Mouse (Mus musculus) CH12.LX (cell line): Measurements from ENCODE around the gene Clec11a. TPM values are rescaled to one million over a fixed set of nuclear protein-coding genes. Genes with fewer than 3 reads are reported as not detected.

Experiments used
- DNase-seq: peaks from one replicate; pipeline ENCODE4 v3.0.0-alpha.2; 2013; ENCODE audit errors: extremely low read depth
- H3K27ac ChIP-seq: 2 replicates; pipeline ENCODE4 v1.5.1; 2012; ENCODE audit warnings: low read depth, mild to moderate bottlenecking, control low read depth, moderate library complexity; ENCODE audit not compliant: insufficient read depth
- H3K27me3 ChIP-seq: replicated peaks from 2 replicates; pipeline ENCODE3; 2012; ENCODE audit warnings: inconsistent platforms
- H3K36me3 ChIP-seq, 2 experiments: replicated peaks in 1 of 2; 2 replicates each; pipeline versions ENCODE3 to v1.6.1; 2012; ENCODE audit warnings: inconsistent platforms in 1 of 2, low read length in 1 of 2, mild to moderate bottlenecking in 1 of 2, mixed read lengths in 1 of 2, moderate library complexity in 1 of 2; ENCODE audit not compliant: control insufficient read depth in 1 of 2, insufficient read depth in 1 of 2
- H3K4me1 ChIP-seq, 2 experiments: 2 replicates each; pipeline ENCODE4 v1.6.1; 2012; ENCODE audit warnings: inconsistent platforms in 1 of 2, moderate library complexity in 1 of 2; ENCODE audit not compliant: insufficient read depth in 2 of 2, control insufficient read depth in 1 of 2
- H3K4me2 ChIP-seq: 2 replicates; pipeline ENCODE4 v1.6.1; 2012; ENCODE audit warnings: low read depth, mild to moderate bottlenecking, control low read depth; ENCODE audit not compliant: poor library complexity, insufficient read depth, severe bottlenecking
- H3K4me3 ChIP-seq, 3 experiments: fragments of 150-350 bp in 1 of 3; sonication (generic) in 1 of 3; replicated peaks in 1 of 3; 2 replicates each; pipeline versions ENCODE3 to v1.5.1; 2011 to 2012; ENCODE audit warnings: low read depth in 2 of 3, low read length in 2 of 3, mild to moderate bottlenecking in 2 of 3, moderate library complexity in 2 of 3, control low read depth in 1 of 3, improper control_type of control experiment in 1 of 3, inconsistent platforms in 1 of 3, mixed read lengths in 1 of 3; ENCODE audit not compliant: poor library complexity in 1 of 3
- H3K79me2 ChIP-seq: replicated peaks from 2 replicates; pipeline ENCODE4 v1.6.1; 2012; ENCODE audit warnings: mild to moderate bottlenecking, moderate library complexity; ENCODE audit not compliant: control insufficient read depth, poor library complexity, insufficient read depth, severe bottlenecking; ENCODE audit errors: extremely low read depth
- H3K9ac ChIP-seq: 2 replicates; pipeline ENCODE4 v1.6.1; 2012; ENCODE audit warnings: low read depth, mild to moderate bottlenecking, control low read depth, moderate library complexity; ENCODE audit not compliant: insufficient read depth
- H3K9me3 ChIP-seq: replicated peaks from 2 replicates; pipeline ENCODE3; 2012; ENCODE audit warnings: low read length, inconsistent platforms, mixed read lengths
- CTCF ChIP-seq, 2 experiments: IDR thresholded peaks in 1 of 2; conservative IDR thresholded peaks in 1 of 2; 2 replicates each; pipeline ENCODE4 v1.5.1; 2011 to 2012; ENCODE audit warnings: low read depth in 2 of 2, low read length in 2 of 2, improper control_type of control experiment in 1 of 2, inconsistent platforms in 1 of 2, mild to moderate bottlenecking in 1 of 2, moderate library complexity in 1 of 2
- EP300 ChIP-seq: IDR thresholded peaks from 2 replicates; pipeline ENCODE4 v1.6.1; 2011; ENCODE audit warnings: low read length, improper control_type of control experiment
- GABPA ChIP-seq: IDR thresholded peaks from 2 replicates; pipeline ENCODE4 v1.6.1; 2012; ENCODE audit warnings: low read depth, low read length, improper control_type of control experiment, inconsistent platforms; ENCODE audit not compliant: insufficient replicate concordance
- HCFC1 ChIP-seq: IDR thresholded peaks from 2 replicates; pipeline ENCODE4 v1.6.1; 2012; ENCODE audit warnings: low read depth, mild to moderate bottlenecking, inconsistent platforms, low read length, improper control_type of control experiment
- JUND ChIP-seq: conservative IDR thresholded peaks from 2 replicates; pipeline ENCODE4 v1.6.1; 2011; ENCODE audit warnings: low read depth, low read length, improper control_type of control experiment
- KAT2A ChIP-seq: IDR thresholded peaks from 2 replicates; pipeline ENCODE4 v1.6.1; 2012; ENCODE audit warnings: low read length, improper control_type of control experiment, inconsistent platforms; ENCODE audit not compliant: insufficient replicate concordance
- MAFK ChIP-seq: IDR thresholded peaks from 2 replicates; pipeline ENCODE4 v1.6.1; 2011; ENCODE audit warnings: low read length, improper control_type of control experiment; ENCODE audit not compliant: insufficient replicate concordance
- MAX ChIP-seq: IDR thresholded peaks from 2 replicates; pipeline ENCODE4 v1.6.1; 2011; ENCODE audit warnings: low read length, improper control_type of control experiment
- MAZ ChIP-seq: IDR thresholded peaks from 2 replicates; pipeline ENCODE4 v1.6.1; 2012; ENCODE audit warnings: low read depth, mild to moderate bottlenecking, inconsistent platforms, low read length, improper control_type of control experiment, moderate library complexity
- MEF2A ChIP-seq: IDR thresholded peaks from 2 replicates; pipeline ENCODE4 v1.6.1; 2014; ENCODE audit warnings: low read depth, mild to moderate bottlenecking, inconsistent platforms, low read length, improper control_type of control experiment, borderline replicate concordance
- MXI1 ChIP-seq: IDR thresholded peaks from 2 replicates; pipeline ENCODE4 v1.6.1; 2011; ENCODE audit warnings: mild to moderate bottlenecking, low read depth, low read length, improper control_type of control experiment
- MYC ChIP-seq: IDR thresholded peaks from 2 replicates; pipeline ENCODE4 v1.6.1; 2011; ENCODE audit warnings: low read depth, mild to moderate bottlenecking, improper control_type of control experiment, low read length
- NRF1 ChIP-seq: IDR thresholded peaks from 2 replicates; pipeline ENCODE4 v1.6.1; 2014; ENCODE audit warnings: low read depth, mild to moderate bottlenecking, inconsistent platforms, low read length, improper control_type of control experiment, moderate library complexity
- PAX5 ChIP-seq: IDR thresholded peaks from 2 replicates; pipeline ENCODE4 v1.6.1; 2012; ENCODE audit warnings: low read length, inconsistent platforms, mixed read lengths
- POLR2A ChIP-seq: IDR thresholded peaks from 2 replicates; pipeline ENCODE4 v1.6.1; 2011; ENCODE audit warnings: low read depth, mild to moderate bottlenecking, improper control_type of control experiment, low read length
- POLR2AphosphoS2 ChIP-seq: IDR thresholded peaks from 2 replicates; pipeline ENCODE4 v1.6.1; 2011; ENCODE audit warnings: low read depth, low read length, improper control_type of control experiment
- RAD21 ChIP-seq: IDR thresholded peaks from 2 replicates; pipeline ENCODE4 v1.6.1; 2011; ENCODE audit warnings: low read depth, mild to moderate bottlenecking, low read length, improper control_type of control experiment, moderate library complexity
- RCOR1 ChIP-seq: conservative IDR thresholded peaks from 2 replicates; pipeline ENCODE4 v1.6.1; 2012; ENCODE audit warnings: low read depth, mild to moderate bottlenecking, inconsistent platforms, low read length, improper control_type of control experiment
- SIN3A ChIP-seq: IDR thresholded peaks from 2 replicates; pipeline ENCODE4 v1.6.1; 2012; ENCODE audit warnings: low read length, improper control_type of control experiment, inconsistent platforms
- UBTF ChIP-seq: IDR thresholded peaks from 2 replicates; pipeline ENCODE4 v1.6.1; 2012; ENCODE audit warnings: low read depth, mild to moderate bottlenecking, inconsistent platforms, low read length, improper control_type of control experiment, moderate library complexity
- USF1 ChIP-seq: IDR thresholded peaks from 2 replicates; pipeline ENCODE4 v1.6.1; 2014; ENCODE audit warnings: low read depth, mild to moderate bottlenecking, inconsistent platforms, low read length, improper control_type of control experiment
- ZKSCAN1 ChIP-seq: IDR thresholded peaks from 2 replicates; pipeline ENCODE4 v1.6.1; 2012; ENCODE audit warnings: low read depth, inconsistent platforms, low read length, improper control_type of control experiment, borderline replicate concordance
- ZNF384 ChIP-seq: IDR thresholded peaks from 2 replicates; pipeline ENCODE4 v1.6.1; 2012; ENCODE audit warnings: low read depth, low read length, improper control_type of control experiment, inconsistent platforms
- dilution Hi-C: fragments of 300-500 bp; cut with MboI; formaldehyde crosslinking; loops from 2 replicates; pipeline ENCODE4 v1.14.3; 2020; ENCODE audit warnings: low sequenced_read_pairs; ENCODE audit not compliant: extremely low pct_unique_long_range_greater_than_20kb, extremely low pct_ligation_motif_present
- in situ Hi-C: fragments of 300-500 bp; cut with MboI; formaldehyde crosslinking; loops from 3 replicates; pipeline ENCODE4 v1.14.3; 2019; ENCODE audit warnings: low sequenced_read_pairs, low pct_ligation_motif_present, low pct_unique_long_range_greater_than_20kb, mixed read lengths
- polyA plus RNA-seq: library from polyadenylated mRNA; unstranded; fragments of >175 nt; gene quantifications from 2 replicates; pipeline ENCODE4 v1.2.1, GENCODE M21; 2012; ENCODE audit warnings: low read depth; ENCODE audit not compliant: insufficient read length
- total RNA-seq, 2 experiments: library from RNA; depleted of rRNA; stranded (reverse); fragments of 300-350 nt in 1 of 2; fragments of >200 nt in 1 of 2; gene quantifications; 2 replicates each; pipeline ENCODE4 v1.2.3; 2012 to 2014

Clec11a gene
- total and polyA plus RNA-seq, 3 experiments = 0.46 to 0.89 (median 0.53) TPM

DNA sequence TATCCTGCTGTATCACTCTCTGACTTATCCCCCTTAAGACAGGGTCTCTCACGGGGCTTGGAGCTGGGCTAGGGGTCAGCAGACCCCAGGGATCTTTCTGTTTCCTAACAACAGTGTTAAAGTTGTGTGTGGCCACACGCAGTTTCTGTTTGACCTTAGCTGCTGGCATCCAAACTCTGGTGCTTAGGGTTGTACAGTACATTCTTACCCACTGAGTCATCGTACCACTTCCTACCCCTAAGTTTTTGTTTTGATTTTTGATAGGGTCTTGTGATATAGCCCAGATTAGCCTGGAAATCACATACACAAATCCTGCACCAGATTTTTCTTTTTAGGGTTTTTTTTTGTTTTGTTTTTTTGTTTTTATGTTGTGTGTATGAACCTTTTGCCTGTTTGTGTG lies 25.6 kb upstream of the Clec11a start:
- Histone ChIP-seq H3K79me2 (no peaks in the 10 kb centered on the region), H3K9ac (no peak overlapping the region), H3K4me2 (no peak overlapping the region)
- TF ChIP-seq MAX (no peak), ZNF384 (no peak), UBTF (no peak), JUND (no peak)
- TF ChIP-seq, all 38 proteins: peak for 0
- no peak for DNase-seq
- H3K36me3 ChIP-seq = no peaks in the 10 kb centered on the region
- dilution Hi-C loops (no loop called here), in situ Hi-C loops (no loop called here)
- peaks cover 75% of the 10 kb centered on the region for H3K27me3 ChIP-seq
- no peak overlapping the region for H3K4me3 ChIP-seq
- peaks cover 2% of the 10 kb centered on the region for H3K9me3 ChIP-seq
- H3K4me1 ChIP-seq = no peaks in the 10 kb centered on the region
- H3K27ac ChIP-seq = no peak overlapping the region

DNA sequence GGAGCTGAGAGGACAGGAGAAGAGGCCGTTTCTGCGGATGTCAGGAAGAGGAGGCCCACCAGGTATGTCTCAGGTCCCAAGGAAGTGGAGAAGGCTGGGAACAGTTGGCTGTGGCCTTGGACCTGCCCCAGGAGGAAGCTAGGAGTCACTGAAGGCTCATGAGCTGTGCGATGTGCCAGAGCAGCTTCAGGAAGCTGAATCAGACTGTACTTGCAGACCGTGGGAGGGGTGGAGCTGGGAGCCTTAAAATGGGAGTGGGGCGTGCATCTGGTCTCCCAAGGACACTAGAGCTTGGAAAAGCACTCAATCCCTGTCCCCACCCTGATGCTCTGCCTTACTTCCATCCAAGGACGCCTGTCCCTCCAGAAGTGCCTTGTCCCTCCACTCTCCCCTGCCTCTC lies 19.9 kb upstream of the Clec11a start:
- no peaks in the 10 kb centered on the region for H3K36me3 ChIP-seq
- in situ Hi-C loops = no loop called here
- H3K27me3 ChIP-seq = peaks cover 92% of the 10 kb centered on the region
- no peak for TF ChIP-seq UBTF
- no peak for TF ChIP-seq KAT2A
- no peak for TF ChIP-seq CTCF (conservative IDR thresholded peaks at IDR 0.05 in 1 of 2, IDR thresholded peaks at IDR 0.05 in 1 of 2; ENCODE audit: low read depth in 2 of 2, low read length in 2 of 2)
- TF ChIP-seq PAX5 = no peak
- TF ChIP-seq, all 38 proteins: peak for 0
- H3K27ac ChIP-seq = no peak overlapping the region
- no peak overlapping the region for H3K4me3 ChIP-seq
- no peak overlapping the region for H3K4me2 ChIP-seq
- DNase-seq = no peak
- H3K79me2 ChIP-seq = no peaks in the 10 kb centered on the region
- no peak overlapping the region for H3K9ac ChIP-seq
- H3K9me3 ChIP-seq = no peaks in the 10 kb centered on the region
- dilution Hi-C loops = no loop called here
- no peaks in the 10 kb centered on the region for H3K4me1 ChIP-seq

DNA sequence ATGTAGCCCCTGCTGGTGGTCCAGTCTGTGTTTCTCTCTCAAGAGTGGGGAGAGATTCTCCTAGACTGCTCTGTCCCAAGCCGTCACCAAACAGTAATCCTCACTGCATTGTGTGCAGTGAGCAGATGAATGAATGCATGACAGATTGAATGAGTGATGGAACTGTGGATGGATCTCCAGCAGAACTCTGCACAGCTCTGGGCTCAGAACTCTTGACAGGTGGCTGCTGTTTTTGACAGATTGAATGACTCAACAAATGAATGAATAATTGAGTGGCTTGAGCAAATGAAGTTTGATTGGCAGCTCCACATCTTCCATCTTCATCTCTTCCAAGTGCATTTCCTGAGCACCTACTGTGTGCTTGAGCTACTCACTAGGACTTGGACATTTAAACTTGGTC lies 15.6 kb upstream of the Clec11a start:
- in situ Hi-C loops = no loop called here
- H3K4me3 ChIP-seq = no peak overlapping the region
- peaks cover 0 to 4% of the 10 kb centered on the region in 2 experiments; a peak in 3 of 4 replicates for H3K4me1 ChIP-seq
- H3K36me3 ChIP-seq = no peaks in the 10 kb centered on the region
- no peaks in the 10 kb centered on the region for H3K9me3 ChIP-seq
- H3K27ac ChIP-seq = no peak overlapping the region
- peaks cover 83% of the 10 kb centered on the region for H3K27me3 ChIP-seq
- no peak for DNase-seq
- no peak overlapping the region for H3K9ac ChIP-seq
- H3K79me2 ChIP-seq = no peaks in the 10 kb centered on the region
- dilution Hi-C loops = no loop called here
- H3K4me2 ChIP-seq = no peak overlapping the region
- TF ChIP-seq MAFK (no peak), RAD21 (no peak), POLR2AphosphoS2 (no peak), SIN3A (no peak), ZKSCAN1 (no peak), RCOR1 (no peak), USF1 (no peak), MXI1 (no peak), PAX5 (no peak), EP300 (no peak), MEF2A (no peak), MYC (no peak), NRF1 (no peak), POLR2A (no peak), MAZ (no peak), GABPA (no peak), HCFC1 (no peak), MAX (no peak)
